Mouse (Mus musculus): ENCODE results near the gene Elavl1. TPM values are rescaled to one million over a fixed set of nuclear protein-coding genes. Genes with fewer than 3 reads are reported as not detected.
"Not testable (repeated sequence)": the region's sequence is repeated elsewhere in the genome, so short reads cannot be mapped to it uniquely, and the experiment has no call there.

The Elavl1 gene
- 95.1 and 102 TPM in 2 replicates for total RNA-seq (2021)
- long read RNA-seq, full-length matches to known transcripts: 143 of 164 reads
- long read RNA-seq, partial matches to known transcripts: 3 of 164 reads
- long read RNA-seq, other reads (novel, unspliced or antisense): 18 of 164 reads

DNA sequence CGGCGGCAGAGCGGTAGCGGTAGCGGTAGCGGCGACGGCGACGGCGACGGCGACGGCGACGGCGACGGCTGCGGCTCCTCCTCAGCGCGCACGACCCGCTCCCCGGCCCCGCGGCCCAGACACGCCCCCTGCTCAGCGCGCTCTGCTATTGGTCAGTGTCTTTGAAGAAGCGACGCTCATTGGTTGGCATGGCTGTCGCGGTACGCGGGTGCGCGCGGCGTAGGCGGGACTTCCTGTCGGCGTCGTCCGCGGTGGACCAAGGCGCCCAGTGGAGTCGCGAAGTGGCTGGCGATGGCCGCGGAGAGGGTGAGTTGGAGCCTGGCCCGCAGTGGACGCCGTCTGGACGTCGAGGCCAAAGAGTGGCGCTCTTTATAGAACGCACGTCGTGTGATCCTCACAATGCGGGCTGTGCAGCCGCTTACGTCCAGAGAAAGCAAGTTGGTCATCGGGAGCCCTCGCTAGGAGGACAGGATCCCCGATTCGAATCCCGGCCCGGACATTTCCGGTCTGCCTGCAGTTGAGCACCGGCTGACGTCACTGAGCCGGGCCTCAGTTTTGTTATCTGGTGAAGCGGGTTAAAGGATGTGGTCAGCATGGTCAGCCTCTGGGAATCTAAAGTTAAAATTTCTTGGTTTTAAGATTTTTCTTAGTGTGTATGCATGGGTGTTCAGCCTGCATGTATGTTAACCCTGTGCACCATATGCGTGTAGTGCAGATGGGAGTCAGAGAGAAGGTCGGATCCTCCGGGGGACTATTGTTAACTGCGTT, at the start of gene Elavl1, which contains the start of gene Ccl25:
TSS of gene Elavl1 (minus strand) at position 431 of the 768 bp plus-strand sequence.
TSS of gene Ccl25 (plus strand) at position 228 of the 768 bp plus-strand sequence.
- peak; percentile 97 for DNase-seq

DNA sequence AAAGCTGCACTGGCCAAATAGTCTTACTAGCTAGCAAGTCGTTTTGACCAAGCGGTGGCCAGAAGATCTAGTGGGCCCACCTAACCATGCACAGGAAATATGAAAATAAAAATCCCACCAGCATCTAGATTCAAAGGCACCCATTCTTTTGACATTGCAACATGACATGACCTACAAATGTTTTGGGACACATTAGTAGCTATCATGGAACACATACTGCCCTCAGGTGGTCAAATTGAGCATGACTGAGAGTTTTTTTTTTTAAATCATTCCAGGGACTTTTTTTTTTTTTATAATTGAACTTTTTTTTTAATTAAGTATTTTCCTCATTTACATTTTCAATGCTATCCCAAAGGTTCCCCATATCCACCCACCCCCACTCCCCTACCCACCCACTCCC, 47.4 kb upstream of the Elavl1 start:
- no peak for DNase-seq

DNA sequence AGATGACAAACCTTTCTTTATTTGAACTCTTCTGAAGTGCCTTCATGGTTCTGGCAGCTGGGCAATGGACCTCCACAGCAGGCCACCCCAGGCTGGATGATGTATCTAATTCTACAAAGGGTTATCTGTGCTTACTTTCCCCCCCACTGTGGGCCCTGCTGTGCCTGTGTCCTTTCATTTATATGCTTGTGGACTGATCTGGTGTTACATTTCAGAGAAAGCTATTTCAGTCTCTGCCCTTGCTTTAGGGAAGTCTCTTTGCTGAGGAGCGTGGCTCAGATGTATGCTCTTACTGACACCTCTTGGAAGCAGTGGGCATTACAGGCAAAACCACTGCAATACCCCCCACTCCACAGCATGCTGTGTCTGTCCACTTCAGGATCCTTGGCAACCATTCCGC, 44.9 kb upstream of the Elavl1 start:
- DNase-seq: no peak

- DNase-seq: no peak
These were observed 43.3 kb upstream of the Elavl1 start for GRCm38 (mm10) chr8:4368470-4368869.

- DNase-seq: peak; percentile 49
These were observed 42.6 kb upstream of the Elavl1 start for GRCm38 (mm10) chr8:4367808-4368207.

DNA sequence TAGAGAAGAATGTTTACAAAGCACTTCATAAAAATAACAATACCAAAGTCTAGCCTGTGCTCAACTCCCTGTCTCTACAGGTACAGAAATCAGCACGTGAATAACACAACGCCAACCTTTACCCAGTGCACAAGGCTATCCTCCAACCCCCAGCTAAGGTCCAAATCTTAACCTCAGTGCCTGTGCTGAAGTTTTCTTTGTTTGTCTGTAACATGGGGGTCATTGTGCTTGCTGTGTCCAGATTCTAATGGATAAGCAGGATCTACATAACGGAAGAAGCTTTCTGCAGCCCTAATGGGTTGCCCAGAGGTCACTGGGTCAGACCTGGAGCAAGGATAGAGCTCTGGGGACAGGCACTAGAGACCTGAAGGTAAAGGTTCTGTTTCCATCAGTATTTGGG, 41.0 kb upstream of the Elavl1 start:
- DNase-seq: no peak

DNA sequence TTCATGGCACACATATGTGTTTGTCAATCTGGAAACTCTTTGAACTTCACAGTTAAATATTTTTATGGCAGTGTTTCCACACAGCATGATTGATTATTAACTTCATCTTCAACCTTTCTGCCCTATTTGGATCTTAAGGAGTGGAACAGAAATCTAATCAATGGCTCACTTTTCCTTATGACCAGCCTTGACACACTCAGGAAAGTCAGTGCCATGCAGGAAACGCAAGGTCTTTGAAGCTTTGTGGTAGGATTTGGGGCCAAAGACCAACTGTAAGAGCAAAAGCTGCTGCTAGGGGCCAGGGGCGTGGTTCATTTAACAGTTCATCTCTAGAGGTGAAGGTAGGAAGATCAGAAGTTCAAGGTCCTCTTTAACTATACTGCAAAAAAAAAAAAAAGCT, 35.7 kb upstream of the Elavl1 start:
- DNase-seq: no peak

GRCm38 (mm10) chr8:4359362-4359761, 34.1 kb upstream of the Elavl1 start:
- no peak for DNase-seq

DNA sequence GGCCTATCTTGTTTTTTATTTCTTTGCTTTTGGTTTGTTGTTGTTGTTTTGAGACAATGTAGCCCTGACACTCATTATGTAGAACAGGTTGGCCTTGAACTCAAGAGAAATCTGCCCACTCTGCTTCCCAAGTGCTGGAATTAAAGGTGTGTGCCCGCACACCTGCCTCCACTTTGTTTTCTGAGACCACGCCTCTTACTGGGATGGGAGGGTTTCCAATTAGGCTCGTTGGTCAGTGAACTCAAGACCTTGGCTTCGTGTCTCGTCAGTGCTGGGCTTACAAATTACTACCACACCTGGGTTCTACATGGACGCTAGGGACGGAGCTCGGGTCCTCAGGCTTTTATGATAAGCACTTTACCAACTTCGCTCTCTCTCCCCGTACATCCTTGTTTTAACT, 30.2 kb upstream of the Elavl1 start:
- no peak for DNase-seq

- DNase-seq: no peak
These were observed 29.3 kb upstream of the Elavl1 start for GRCm38 (mm10) chr8:4354516-4354915.

GRCm38 (mm10) chr8:4353741-4354140, 28.5 kb upstream of the Elavl1 start:
- no peak for DNase-seq

GRCm38 (mm10) chr8:4352562-4352961, 27.3 kb upstream of the Elavl1 start:
- not testable (repeated sequence) for DNase-seq

DNA sequence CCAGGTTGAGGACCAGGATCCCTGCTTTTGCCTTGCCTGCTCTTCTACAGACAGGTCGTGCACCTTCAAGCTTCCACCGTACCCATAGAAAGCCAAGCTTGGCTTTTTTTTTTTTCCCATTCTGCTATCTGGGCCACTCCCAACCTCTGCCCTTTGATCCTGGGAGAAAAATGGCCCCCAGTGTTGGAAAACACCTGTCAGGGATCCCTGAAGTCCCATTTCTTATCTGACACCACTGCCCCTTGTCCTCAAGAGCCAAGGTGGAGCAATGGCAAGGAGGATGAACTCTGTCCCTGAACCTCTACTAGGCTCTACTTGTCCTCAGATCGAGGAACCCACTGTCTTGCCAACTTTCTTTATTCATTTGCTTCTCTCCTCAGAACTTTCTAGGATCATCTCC, 25.4 kb upstream of the Elavl1 start:
- DNase-seq: no peak

DNA sequence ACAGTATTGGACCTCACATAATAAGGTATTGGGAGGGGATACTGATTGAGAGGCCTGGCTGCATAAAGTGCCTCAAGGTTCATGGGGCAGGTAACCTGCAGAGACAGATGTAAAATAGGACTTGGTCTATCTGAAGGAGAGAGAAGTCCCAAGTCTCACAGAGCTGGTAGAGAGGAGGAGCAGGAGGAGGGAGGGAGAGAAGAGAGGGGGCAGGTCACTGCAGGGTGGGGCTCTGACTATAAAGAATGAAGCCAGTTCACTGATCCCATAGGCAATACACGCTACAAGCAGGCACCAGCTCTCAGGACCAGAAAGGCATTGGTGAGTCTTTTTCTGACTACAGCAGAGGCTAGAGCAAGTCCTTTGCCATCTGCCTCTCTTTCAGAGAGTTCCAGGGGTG, 24.1 kb upstream of the Elavl1 start:
- no peak for DNase-seq

GRCm38 (mm10) chr8:4348275-4348674, 23.1 kb upstream of the Elavl1 start:
- DNase-seq: no peak

DNA sequence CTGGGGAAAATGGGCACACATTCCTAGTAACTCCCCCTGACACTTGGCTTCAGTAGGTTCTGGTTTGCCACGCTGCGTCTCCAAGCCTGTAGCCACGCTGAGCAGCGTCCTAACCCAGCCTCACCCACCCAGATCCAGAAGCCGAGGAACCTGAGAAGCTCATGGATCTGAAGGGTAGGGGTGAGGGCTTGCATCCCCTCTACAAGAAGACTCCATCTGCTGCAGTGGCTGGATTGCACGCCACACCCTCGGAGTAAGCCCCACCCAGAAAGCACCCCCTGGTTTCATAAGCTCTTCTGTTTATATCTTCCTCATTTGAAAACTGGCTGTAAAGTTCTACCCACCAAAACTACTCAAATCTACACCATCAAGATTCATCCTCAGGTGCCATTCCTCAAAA, 22.4 kb upstream of the Elavl1 start:
- DNase-seq: no peak

DNA sequence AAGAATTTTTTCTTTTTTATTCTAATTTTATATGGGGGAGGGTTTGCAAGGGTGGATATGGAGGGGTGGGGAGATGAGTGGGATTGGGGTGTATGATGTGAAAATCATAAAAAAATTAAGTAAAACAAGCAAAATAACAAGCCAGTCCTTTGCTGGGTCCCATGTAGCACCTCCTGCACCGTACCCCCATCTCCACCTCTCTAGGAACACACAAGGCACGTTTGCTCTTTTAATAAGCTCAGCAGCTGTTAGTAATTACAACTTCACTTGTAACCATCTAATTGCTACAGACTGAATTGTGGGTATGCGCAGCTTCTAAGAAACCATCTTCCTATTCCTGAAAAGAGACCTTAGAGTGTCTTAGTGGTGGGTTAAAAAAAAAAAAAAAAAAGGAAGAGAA, 15.0 kb upstream of the Elavl1 start:
- DNase-seq: no peak

DNA sequence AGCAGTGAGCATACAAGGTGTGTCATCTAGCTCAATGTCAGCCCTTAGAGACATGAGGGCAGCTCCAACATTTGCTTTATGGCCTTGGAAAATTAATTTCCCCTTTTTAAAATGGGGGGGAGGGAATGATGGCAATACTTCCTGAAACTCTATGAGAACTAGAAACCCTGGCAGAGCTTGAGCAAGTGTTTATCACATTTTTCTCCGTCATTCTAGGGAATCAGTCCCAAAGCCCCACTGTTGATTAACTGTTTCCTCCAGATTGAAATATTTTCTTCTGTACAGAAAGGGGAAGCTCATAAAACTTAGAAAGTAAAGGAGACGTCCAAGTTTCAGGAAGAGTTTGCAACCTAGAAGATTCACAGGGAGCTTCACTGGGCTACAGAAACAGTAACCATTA, 10.5 kb upstream of the Elavl1 start:
- no peak for DNase-seq

DNA sequence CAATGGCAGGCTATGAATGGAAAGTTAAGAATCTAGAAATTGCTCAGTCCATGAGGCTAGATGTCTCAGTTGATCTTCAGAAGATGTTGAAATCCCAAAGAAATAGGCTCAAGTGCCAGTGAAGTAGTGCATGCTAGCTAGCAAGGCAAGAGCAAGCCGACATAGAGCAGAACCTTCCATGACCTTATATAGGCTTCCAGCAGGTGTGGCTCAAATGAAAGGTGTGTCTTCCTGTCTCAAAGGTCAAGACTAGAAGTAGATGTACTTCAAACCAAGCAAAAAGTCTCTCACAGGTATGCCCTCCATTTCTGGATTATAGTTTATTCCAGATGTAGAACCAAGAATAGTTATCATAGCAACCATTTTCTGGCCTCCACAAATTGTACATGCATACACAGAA, 8.8 kb upstream of the Elavl1 start:
- DNase-seq: no peak

GRCm38 (mm10) chr8:4329000-4329399, 3.8 kb upstream of the Elavl1 start:
- no peak for DNase-seq

DNA sequence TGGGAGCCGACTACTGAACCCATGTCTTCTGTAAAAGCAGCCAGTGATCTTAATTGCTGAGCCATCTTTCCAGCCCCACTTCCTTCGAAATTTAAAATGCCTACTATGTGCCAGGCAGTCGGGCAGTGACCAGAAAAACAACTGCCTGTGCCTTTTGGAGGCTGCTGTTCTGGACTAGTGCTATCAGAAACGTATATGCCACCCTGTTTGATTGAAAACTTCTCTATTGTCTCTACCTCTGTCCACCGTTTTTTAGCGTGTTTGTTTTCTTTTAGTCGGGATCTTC, 481 bp upstream of the Elavl1 start:
- no peak for DNase-seq

DNA sequence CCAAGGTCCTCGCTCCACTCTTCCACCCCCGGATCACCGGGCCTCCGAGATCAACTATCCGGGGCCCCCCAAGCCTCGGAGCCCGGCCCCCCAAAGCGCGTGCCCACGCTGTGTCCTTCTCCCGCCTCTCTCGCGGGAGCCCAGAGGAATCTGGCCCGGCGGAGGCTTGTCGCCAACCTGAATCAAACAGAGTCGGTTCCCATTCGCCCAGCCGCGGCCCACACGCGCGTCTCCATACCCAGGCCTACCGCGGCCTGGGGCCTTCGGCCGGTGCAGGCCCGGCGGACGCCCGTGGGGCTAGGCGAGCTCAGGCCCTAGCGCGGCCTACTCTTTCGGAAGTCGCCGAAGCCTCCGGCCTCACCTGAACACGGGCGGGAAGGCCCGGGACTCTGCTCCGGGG, 688 bp downstream of the Elavl1 start:
- peak; percentile 47 for DNase-seq

GRCm38 (mm10) chr8:4323917-4324316, 1.3 kb downstream of the Elavl1 start:
- no peak for DNase-seq

DNA sequence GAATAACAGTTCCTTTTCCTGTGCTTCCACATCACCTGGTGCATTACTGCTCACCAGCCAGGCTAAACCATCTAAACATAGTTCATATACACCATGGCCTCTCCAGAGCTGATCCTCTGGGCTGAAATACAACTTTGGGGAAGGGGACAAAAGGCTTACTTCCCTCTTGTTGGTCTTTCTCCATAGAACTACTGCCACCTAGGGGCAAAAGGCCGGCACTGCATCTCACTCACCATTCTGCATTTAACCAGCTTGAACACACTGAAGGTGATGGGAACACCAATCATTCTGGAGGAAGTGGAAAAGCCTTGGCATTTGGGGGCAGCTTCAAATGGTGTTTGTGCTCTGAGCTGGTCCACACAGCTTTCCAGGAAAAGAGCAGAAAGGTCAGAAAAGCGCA, 2.7 kb downstream of the Elavl1 start:
- DNase-seq: peak; percentile 71

DNA sequence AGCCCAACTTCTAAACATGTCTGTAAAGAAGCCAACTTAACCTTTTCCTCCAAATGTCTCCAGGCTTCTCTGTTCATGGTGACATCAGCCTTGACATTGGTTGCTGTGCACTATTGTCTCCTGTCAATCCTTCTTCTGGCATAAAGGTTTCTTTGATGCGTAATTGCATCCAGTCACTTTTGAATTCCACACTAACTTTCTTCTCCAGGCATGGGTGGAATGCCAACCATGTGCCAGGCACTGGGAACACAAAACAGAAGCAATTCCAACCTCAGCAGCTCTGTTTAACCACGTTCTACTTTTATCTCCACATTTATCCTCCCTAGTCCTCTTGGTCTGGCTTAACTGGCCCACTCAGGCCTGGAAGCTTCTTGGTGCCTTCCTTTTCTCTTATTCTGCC, 4.2 kb downstream of the Elavl1 start:
- no peak for DNase-seq
